Mouse (Mus musculus): ENCODE results near the gene Supt5. TPM values are rescaled to one million over a fixed set of nuclear protein-coding genes. Genes with fewer than 3 reads are reported as not detected.
A peak's percentile ranks its signal among the peaks of the same experiment; 100 is the strongest.

The Supt5 gene
- total RNA-seq, 2 experiments from 2014 or later: 108 to 124 TPM

GRCm38 (mm10) chr7:28354113-28354581, 15.6 kb upstream of the Supt5 start:
- no peak for DNase-seq (ENCODE audit: extremely low spot score in 1 of 2, low spot score in 1 of 2)

- DNase-seq (ENCODE audit: extremely low spot score in 1 of 2, low spot score in 1 of 2): no peak
Observed at GRCm38 (mm10) chr7:28353267-28353666, 14.7 kb upstream of the Supt5 start.

GRCm38 (mm10) chr7:28351676-28352191, 13.2 kb upstream of the Supt5 start:
- DNase-seq (ENCODE audit: extremely low spot score in 1 of 2, low spot score in 1 of 2): no peak

GRCm38 (mm10) chr7:28350155-28350883, 11.8 kb upstream of the Supt5 start, which contains the start of gene Rps16:
TSS of gene Rps16 (plus strand) at chr7:28350652.
- DNase-seq (ENCODE audit: extremely low spot score in 1 of 2, low spot score in 1 of 2): peak; percentile 97 to 98

GRCm38 (mm10) chr7:28348601-28349000, 10.1 kb upstream of the Supt5 start:
- DNase-seq (ENCODE audit: extremely low spot score in 1 of 2, low spot score in 1 of 2): no peak

GRCm38 (mm10) chr7:28347746-28348145, 9.2 kb upstream of the Supt5 start:
- DNase-seq (ENCODE audit: extremely low spot score in 1 of 2, low spot score in 1 of 2): no peak

GRCm38 (mm10) chr7:28344637-28345036, 6.1 kb upstream of the Supt5 start:
- peak in 1 of 2 experiments; percentile 80 for DNase-seq (ENCODE audit: extremely low spot score in 1 of 2, low spot score in 1 of 2)

- no peak for DNase-seq (ENCODE audit: extremely low spot score in 1 of 2, low spot score in 1 of 2)
Observed at GRCm38 (mm10) chr7:28341381-28341780, 2.8 kb upstream of the Supt5 start.

- peak in 1 of 2 experiments; percentile 25 for DNase-seq (ENCODE audit: extremely low spot score in 1 of 2, low spot score in 1 of 2)
Observed at GRCm38 (mm10) chr7:28339213-28339917, 819 bp upstream of the Supt5 start.

- DNase-seq (ENCODE audit: extremely low spot score in 1 of 2, low spot score in 1 of 2): no peak
Observed at GRCm38 (mm10) chr7:28335471-28335870, 3.1 kb downstream of the Supt5 start.

GRCm38 (mm10) chr7:28334534-28334933, 4.0 kb downstream of the Supt5 start:
- no peak for DNase-seq (ENCODE audit: extremely low spot score in 1 of 2, low spot score in 1 of 2)

- DNase-seq (ENCODE audit: extremely low spot score in 1 of 2, low spot score in 1 of 2): no peak
Observed at GRCm38 (mm10) chr7:28328260-28328659, 10.3 kb downstream of the Supt5 start.

GRCm38 (mm10) chr7:28326457-28326856, 12.1 kb downstream of the Supt5 start:
- DNase-seq (ENCODE audit: extremely low spot score in 1 of 2, low spot score in 1 of 2): no peak

- no peak for DNase-seq (ENCODE audit: extremely low spot score in 1 of 2, low spot score in 1 of 2)
Observed at GRCm38 (mm10) chr7:28325293-28325692, 13.3 kb downstream of the Supt5 start.

GRCm38 (mm10) chr7:28321974-28322720, 16.4 kb downstream of the Supt5 start:
- no peak for DNase-seq (ENCODE audit: extremely low spot score in 1 of 2, low spot score in 1 of 2)

- no peak for DNase-seq (ENCODE audit: extremely low spot score in 1 of 2, low spot score in 1 of 2)
Observed at GRCm38 (mm10) chr7:28318714-28319113, 19.8 kb downstream of the Supt5 start.

- no peak for DNase-seq (ENCODE audit: extremely low spot score in 1 of 2, low spot score in 1 of 2)
Observed at GRCm38 (mm10) chr7:28318036-28318435, 20.5 kb downstream of the Supt5 start.

- peak; percentile 97 to 99 for DNase-seq (ENCODE audit: extremely low spot score in 1 of 2, low spot score in 1 of 2)
Observed at GRCm38 (mm10) chr7:28311926-28312543, 26.5 kb downstream of the Supt5 start, which contains the start of gene Timm50. TSS of gene Timm50 (minus strand) at chr7:28312072.

- DNase-seq (ENCODE audit: extremely low spot score in 1 of 2, low spot score in 1 of 2): no peak
Observed at GRCm38 (mm10) chr7:28311151-28311925, 27.2 kb downstream of the Supt5 start.
